Mouse (Mus musculus) hindbrain, embryonic 16.5 days (tissue): ENCODE data around the gene Spry2. TPM values are rescaled to one million over a fixed set of nuclear protein-coding genes. Genes with fewer than 3 reads are reported as not detected.

Experiments used
- ATAC-seq: fragments of 200-750 bp; cut with Nextera tagmentation; 2 replicates; pipeline ENCODE4 v1.8.0; 2017; ENCODE audit warnings: moderate TSS enrichment, moderate library complexity
- H3K27ac ChIP-seq: fragments of 300-500 bp; sonication (generic); 2 replicates; pipeline ENCODE4 v1.5.1; 2014; ENCODE audit warnings: low read depth, mild to moderate bottlenecking, control low read depth, low read length, moderate library complexity
- H3K27me3 ChIP-seq: fragments of 300-500 bp; sonication (generic); replicated peaks from 2 replicates; pipeline ENCODE4 v1.6.1; 2014; ENCODE audit warnings: low read length; ENCODE audit not compliant: control insufficient read depth, insufficient read depth
- H3K36me3 ChIP-seq: fragments of 300-500 bp; sonication (generic); 2 replicates; pipeline ENCODE4 v1.6.1; 2014; ENCODE audit warnings: mild to moderate bottlenecking, low read length, moderate library complexity, mixed read lengths; ENCODE audit not compliant: control insufficient read depth, insufficient read depth
- H3K4me1 ChIP-seq: fragments of 300-500 bp; sonication (generic); 2 replicates; pipeline ENCODE4 v1.6.1; 2014; ENCODE audit warnings: low read depth, low read length; ENCODE audit not compliant: control insufficient read depth, insufficient read depth
- H3K4me2 ChIP-seq: fragments of 300-500 bp; sonication (generic); 2 replicates; pipeline ENCODE4 v1.6.1; 2014; ENCODE audit warnings: mild to moderate bottlenecking, low read length, control low read depth, moderate library complexity
- H3K4me3 ChIP-seq: fragments of 300-500 bp; sonication (generic); 2 replicates; pipeline ENCODE4 v1.5.1; 2014; ENCODE audit warnings: mild to moderate bottlenecking, low read length, control low read depth, moderate library complexity
- H3K9ac ChIP-seq: fragments of 300-500 bp; sonication (generic); 2 replicates; pipeline ENCODE4 v1.6.1; 2014; ENCODE audit warnings: low read depth, mild to moderate bottlenecking, control low read depth, low read length, moderate library complexity
- H3K9me3 ChIP-seq: fragments of 300-500 bp; sonication (generic); 2 replicates; pipeline ENCODE4 v1.6.1; 2014; ENCODE audit warnings: mild to moderate bottlenecking, low read length, moderate library complexity; ENCODE audit not compliant: control insufficient read depth
- WGBS: fragments of 180-500 bp; shearing (Covaris S2); extraction: QIAGEN DNeasy Blood & Tissue Kit; methylation state at CpG from one replicate; pipeline ENCODE4 v1.1.7; 2014; 5-methylcytosine and 5-hydroxymethylcytosine counted together
- polyA plus RNA-seq: library from polyadenylated mRNA; unstranded; fragments of >200 nt; fragmentation: Nextera tagmentation; extraction: Ambion mirVana; gene quantifications from 2 replicates; pipeline ENCODE4 v1.2.1, GENCODE M21; 2015

The Spry2 gene
- polyA plus RNA-seq, 1 experiment from 2014 or later, result 34.1 TPM

DNA sequence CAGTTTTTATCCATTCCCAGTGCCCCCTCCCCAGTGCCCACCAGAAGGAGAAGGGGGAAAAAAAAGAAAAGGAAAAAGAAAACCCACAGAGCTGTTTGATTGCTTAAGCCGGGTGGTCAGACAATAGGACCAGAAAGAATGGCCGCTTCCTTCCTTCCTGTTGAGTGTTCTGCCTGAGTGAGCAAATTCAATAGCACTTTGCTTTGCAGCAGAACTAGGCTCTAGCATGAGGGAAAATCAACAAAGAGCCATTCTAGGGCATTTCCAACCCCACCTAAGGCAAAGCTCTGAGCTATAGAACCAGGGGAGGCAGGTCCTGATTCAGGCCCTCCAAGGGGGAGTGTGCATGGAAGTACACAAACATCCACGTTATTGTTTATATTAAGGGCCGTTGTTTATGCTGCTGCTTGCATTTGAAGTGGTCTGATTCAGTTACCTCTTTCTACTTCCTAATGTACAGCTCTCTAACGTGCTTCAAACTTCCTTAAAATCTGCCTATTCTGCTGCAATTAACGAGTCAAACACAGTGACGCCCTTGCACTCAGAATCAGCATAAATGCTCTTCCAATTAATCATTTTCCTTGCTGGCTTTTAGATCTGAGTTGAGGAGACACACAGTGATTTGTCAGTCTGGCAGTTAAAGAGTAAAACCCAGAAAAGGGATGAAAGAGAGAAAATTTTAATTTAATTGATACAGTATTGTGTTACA, 45.1 kb downstream of the Spry2 start:
- no peaks in the 10 kb centered on the region; the same call in 1 of the 2 replicates for H3K4me1 ChIP-seq
- H3K36me3 ChIP-seq, result no peaks in the 10 kb centered on the region
- 9% methylated on average over 7 of the region's 7 CpGs for WGBS
- H3K27ac ChIP-seq, result peak overlapping the region; percentile 51; the same call in 1 of the 2 replicates
- H3K27me3 ChIP-seq, result no peaks in the 10 kb centered on the region
- H3K9me3 ChIP-seq, result no peaks in the 10 kb centered on the region
- H3K4me2 ChIP-seq, result no peak overlapping the region
- H3K4me3 ChIP-seq, result no peak overlapping the region
- ATAC-seq, result peak; percentile 81
- no peak overlapping the region for H3K9ac ChIP-seq

Other genes with a start within 250 kb of the Spry2 start
- gene Trim52, start 209.4 kb upstream of the Spry2 start, polyA plus RNA-seq, result not detected in 2 replicates